Mouse (Mus musculus): ENCODE results near the gene Aaed1.

DNA sequence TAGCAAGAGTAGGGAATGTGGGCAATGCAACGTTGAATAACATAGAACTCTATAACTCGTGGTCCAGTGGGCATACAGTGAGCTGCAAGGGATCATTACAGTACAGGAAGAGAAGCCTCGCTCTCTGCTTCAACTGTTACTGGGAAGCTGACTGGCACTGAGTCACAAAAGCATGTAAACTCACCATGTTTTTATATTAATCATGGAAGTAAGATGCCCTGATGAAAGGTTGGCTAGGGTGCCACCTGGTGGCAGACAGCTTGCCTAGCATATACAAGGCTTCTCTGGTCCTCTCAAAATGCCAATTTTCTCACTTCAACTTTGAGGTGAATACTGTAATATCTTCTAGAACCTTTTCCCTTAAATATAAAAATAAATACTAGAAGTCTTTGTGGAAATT lies 6.4 kb downstream of the Aaed1 start:
- TF ChIP-seq CTCF (conservative IDR thresholded peaks at IDR 0.05; ENCODE audit: low read length) (peak; percentile 86), POU5F1 (IDR thresholded peaks at IDR 0.05; ENCODE audit: borderline replicate concordance, low read length) (no peak)
